Mouse (Mus musculus): Measurements from ENCODE around the gene Hlcs.

Gene Hlcs

GRCm38 (mm10) chr16:94205528-94206484, 107.6 kb downstream of the Hlcs start:
- DNase-seq (ENCODE audit: low spot score in 2 of 2): no peak

GRCm38 (mm10) chr16:94201387-94201786, 112.0 kb downstream of the Hlcs start:
- DNase-seq (ENCODE audit: low spot score in 2 of 2): no peak

GRCm38 (mm10) chr16:94195913-94196312, 117.5 kb downstream of the Hlcs start:
- DNase-seq (ENCODE audit: low spot score in 2 of 2): no peak

- DNase-seq (ENCODE audit: low spot score in 2 of 2): no peak
Observed at GRCm38 (mm10) chr16:94191379-94192315, 121.7 kb downstream of the Hlcs start.

- DNase-seq (ENCODE audit: low spot score in 2 of 2): no peak
Observed at GRCm38 (mm10) chr16:94190256-94190655, 123.1 kb downstream of the Hlcs start.

- no peak for DNase-seq (ENCODE audit: low spot score in 2 of 2)
Observed at GRCm38 (mm10) chr16:94186526-94186925, 126.8 kb downstream of the Hlcs start.

- no peak for DNase-seq (ENCODE audit: low spot score in 2 of 2)
Observed at GRCm38 (mm10) chr16:94185430-94185829, 127.9 kb downstream of the Hlcs start.

GRCm38 (mm10) chr16:94180122-94180870, 133.1 kb downstream of the Hlcs start:
- no peak for DNase-seq (ENCODE audit: low spot score in 2 of 2)

GRCm38 (mm10) chr16:94179341-94180121, 133.8 kb downstream of the Hlcs start:
- no peak for DNase-seq (ENCODE audit: low spot score in 2 of 2)

- no peak for DNase-seq (ENCODE audit: low spot score in 2 of 2)
Observed at GRCm38 (mm10) chr16:94178441-94179220, 134.7 kb downstream of the Hlcs start.

- no peak for DNase-seq (ENCODE audit: low spot score in 2 of 2)
Observed at GRCm38 (mm10) chr16:94176997-94177857, 136.1 kb downstream of the Hlcs start.

GRCm38 (mm10) chr16:94175366-94175986, 137.9 kb downstream of the Hlcs start:
- DNase-seq (ENCODE audit: low spot score in 2 of 2): no peak

- DNase-seq (ENCODE audit: low spot score in 2 of 2): no peak
Observed at GRCm38 (mm10) chr16:94173361-94173760, 140.0 kb downstream of the Hlcs start.

GRCm38 (mm10) chr16:94170218-94170617, 143.2 kb downstream of the Hlcs start:
- DNase-seq (ENCODE audit: low spot score in 2 of 2): no peak

- no peak for DNase-seq (ENCODE audit: low spot score in 2 of 2)
Observed at GRCm38 (mm10) chr16:94168655-94169545, 144.5 kb downstream of the Hlcs start.

- no peak for DNase-seq (ENCODE audit: low spot score in 2 of 2)
Observed at GRCm38 (mm10) chr16:94164978-94165377, 148.4 kb downstream of the Hlcs start.

GRCm38 (mm10) chr16:94164236-94164635, 149.1 kb downstream of the Hlcs start:
- no peak for DNase-seq (ENCODE audit: low spot score in 2 of 2)

Measured in urinary bladder, adult 18-20 months (tissue).